Mouse (Mus musculus) monocyte, adult 2 months (primary cell): ENCODE measurements around the gene Lefty2.
"Not testable (repeated sequence)": the region's sequence is repeated elsewhere in the genome, so short reads cannot be mapped to it uniquely, and the experiment has no call there.

ENCODE experiments used
- DNase-seq, 2 experiments: peaks; one replicate each; pipeline ENCODE4 v3.0.0; 2022; ENCODE audit warnings: low spot score in 2 of 2, low read depth in 1 of 2

Lefty2 gene

GRCm38 (mm10) chr1:180933659-180934058, 40.8 kb downstream of the Lefty2 start:
- no peak for DNase-seq

DNA sequence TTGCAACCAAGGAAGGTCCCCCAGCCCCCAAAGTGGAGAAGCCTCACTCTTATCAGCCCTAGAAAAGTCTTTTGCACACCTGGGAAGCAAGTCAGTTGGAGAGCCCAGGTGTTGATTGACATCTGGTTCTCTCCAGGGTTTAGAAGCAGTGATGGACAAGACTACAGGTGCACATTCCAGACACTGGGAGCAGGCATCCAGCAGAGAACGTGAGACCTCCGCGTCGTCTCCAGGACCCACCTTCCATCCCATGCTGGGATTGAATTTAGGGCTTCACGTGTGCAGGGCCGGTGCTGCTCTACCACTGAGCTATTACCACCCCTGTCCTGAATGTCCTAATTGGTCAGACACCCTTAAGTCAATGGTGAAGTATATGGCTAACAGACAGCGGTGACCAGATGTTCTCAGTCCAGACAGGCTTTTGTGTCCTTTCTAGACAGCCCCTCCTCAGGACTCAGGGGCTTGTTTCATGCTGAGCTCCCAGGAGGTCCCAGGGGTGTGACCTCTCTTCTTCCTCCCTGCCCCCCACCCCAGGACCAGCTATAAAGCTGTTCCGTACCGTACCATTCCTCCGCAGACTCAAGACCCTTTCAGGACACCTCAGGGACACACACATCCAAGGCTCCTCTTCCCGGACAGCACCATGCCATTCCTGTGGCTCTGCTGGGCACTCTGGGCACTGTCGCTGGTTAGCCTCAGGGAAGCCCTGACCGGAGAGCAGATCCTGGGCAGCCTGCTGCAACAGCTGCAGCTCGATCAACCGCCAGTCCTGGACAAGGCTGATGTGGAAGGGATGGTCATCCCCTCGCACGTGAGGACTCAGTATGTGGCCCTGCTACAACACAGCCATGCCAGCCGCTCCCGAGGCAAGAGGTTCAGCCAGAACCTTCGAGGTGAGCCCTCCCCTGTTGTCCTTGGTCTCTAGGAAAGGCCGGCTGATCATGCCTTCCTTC, 41.8 kb downstream of the Lefty2 start, which contains the start of gene Lefty1:
Lefty1 (plus strand) TSS at position 556 of the 953 bp plus-strand sequence.
- no peak for DNase-seq

DNA sequence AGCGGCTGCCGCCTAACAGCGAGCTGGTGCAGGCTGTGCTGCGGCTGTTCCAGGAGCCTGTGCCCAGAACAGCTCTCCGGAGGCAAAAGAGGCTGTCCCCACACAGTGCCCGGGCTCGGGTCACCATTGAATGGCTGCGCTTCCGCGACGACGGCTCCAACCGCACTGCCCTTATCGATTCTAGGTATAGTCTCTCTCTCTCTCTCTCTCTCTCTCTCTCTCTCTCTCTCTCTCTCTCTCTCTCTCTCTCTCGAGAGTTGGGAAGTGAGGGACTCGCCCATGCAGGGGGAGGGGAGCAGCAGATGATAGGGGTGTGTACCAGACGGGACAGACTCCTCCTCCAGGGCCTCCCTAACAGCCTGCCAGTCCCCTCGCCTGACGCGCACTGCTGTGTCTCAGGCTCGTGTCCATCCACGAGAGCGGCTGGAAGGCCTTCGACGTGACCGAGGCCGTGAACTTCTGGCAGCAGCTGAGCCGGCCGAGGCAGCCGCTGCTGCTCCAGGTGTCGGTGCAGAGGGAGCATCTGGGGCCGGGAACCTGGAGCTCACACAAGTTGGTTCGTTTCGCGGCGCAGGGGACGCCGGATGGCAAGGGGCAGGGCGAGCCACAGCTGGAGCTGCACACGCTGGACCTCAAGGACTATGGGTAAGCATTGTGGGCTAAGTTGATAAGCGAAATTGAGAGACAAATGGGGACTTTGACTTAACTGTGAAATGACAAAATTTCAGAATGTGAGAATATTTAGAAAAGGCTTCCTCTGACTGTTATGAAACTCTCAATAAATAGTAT, 43.9 kb downstream of the Lefty2 start:
- DNase-seq, result not testable (repeated sequence)

- not testable (repeated sequence) for DNase-seq
Measured at GRCm38 (mm10) chr1:180937631-180938030, 44.7 kb downstream of the Lefty2 start.

DNA sequence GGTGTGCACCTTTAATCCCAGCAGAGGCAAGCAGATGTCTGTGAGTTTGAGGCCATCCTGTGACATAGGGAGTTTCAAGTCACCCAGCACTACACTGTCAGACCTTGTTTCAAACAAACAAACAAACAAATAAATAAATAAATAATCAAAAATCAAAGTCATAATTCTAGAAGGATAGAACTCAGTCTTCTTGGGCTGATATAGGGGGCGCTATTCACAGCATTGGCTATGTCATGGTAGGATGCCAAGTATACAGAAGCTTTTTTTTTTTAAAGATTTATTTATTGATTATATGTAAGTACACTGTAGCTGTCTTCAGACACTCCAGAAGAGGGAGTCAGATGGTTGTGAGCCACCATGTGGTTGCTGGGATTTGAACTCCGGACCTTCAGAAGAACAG, 45.9 kb downstream of the Lefty2 start:
- not testable (repeated sequence) for DNase-seq

DNA sequence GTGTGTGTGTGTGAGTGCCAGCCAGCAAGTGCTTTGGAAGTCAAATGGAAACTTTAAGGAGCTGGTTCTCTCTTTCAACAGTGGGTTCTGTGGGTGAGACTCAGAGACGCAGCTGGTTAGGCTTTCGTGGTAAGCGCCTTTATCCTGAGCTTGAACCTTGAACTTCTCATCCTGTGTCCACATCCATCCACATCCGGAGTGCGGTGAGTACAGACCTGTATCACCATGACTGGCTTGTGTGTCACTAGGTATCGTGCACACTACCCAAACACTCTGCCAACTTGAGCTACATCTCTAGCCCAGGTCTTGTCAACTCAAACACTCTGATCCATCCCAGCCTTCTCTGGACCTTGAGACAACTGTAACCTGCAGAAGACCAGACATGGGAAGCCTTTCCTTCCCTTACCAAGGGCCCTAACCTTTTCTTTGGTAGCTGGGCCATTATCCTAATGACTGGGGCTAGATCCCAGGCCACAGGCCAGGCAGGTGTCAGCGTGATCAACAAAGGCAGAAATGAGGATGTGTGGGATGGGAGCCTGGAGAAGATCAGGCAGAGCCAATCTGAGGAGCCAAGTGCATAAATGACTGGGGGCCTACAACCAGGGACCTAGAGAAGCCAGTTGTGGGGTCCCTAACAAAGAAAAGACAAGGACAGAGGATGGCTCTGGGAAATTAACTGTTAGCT, 48.0 kb downstream of the Lefty2 start:
- DNase-seq, result no peak

- no peak for DNase-seq
Measured at GRCm38 (mm10) chr1:180941726-180942125, 48.8 kb downstream of the Lefty2 start.

- peak; percentile 21 to 62 for DNase-seq
Measured at GRCm38 (mm10) chr1:180942166-180943031, 49.5 kb downstream of the Lefty2 start, which contains the start of gene Tmem63a. TSS of gene Tmem63a (plus strand) at chr1:180942344.

GRCm38 (mm10) chr1:180943032-180943644, 50.2 kb downstream of the Lefty2 start:
- DNase-seq, result no peak

DNA sequence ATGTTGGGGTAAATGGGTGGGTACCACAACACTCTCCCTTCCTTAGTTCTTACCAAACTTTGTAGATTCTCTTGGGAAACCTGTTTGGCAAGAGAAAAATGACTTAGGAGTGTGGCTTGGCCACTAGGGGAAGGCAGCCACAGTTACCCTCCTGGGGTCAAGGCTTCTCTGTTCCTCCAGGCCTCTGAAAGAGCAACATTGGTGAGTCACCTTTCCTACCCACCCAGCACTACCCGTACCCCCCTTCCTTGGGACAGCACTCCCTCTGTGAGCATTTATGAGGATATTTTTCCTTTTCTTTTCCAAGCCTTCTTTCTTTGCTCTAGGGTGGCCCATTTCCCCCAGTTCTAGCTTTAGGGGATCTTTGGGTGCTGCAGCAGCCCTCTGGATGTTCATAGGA, 51.0 kb downstream of the Lefty2 start:
- DNase-seq, result peak in 1 of 2 experiments; percentile 18

GRCm38 (mm10) chr1:180944553-180944952, 51.6 kb downstream of the Lefty2 start:
- DNase-seq, result peak; percentile 26 to 59

- DNase-seq, result no peak
Measured at GRCm38 (mm10) chr1:180945001-180945980, 52.4 kb downstream of the Lefty2 start.

DNA sequence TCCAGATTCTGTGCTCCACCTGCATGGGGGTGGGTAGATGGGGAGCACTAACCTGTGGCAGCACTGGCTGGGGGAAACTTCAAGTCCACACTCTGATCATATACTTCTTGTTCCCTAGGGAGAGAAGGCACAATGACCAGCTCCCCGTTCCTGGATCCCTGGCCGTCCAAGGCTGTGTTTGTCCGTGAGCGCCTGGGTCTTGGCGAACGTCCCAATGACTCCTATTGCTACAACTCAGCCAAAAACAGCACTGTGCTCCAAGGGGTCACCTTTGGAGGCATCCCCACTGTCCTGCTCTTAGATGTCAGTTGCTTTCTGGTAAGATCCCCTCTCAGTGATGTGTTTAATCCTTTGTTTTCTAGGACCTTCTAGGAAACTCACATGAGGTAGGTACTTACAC, 53.5 kb downstream of the Lefty2 start:
- no peak for DNase-seq
